Mouse (Mus musculus) cerebellum, adult 18-20 months (tissue): ENCODE measurements around the gene Ube2e1.

ENCODE experiments used
- DNase-seq, 2 experiments: peaks; one replicate each; pipeline ENCODE4 v3.0.0; 2021

Gene Ube2e1

GRCm38 (mm10) chr14:18331693-18332131 is at the start of gene Ube2e1:
TSS of gene Ube2e1 (minus strand) at chr14:18331859.
- peak; percentile 68 to 78 for DNase-seq

DNA sequence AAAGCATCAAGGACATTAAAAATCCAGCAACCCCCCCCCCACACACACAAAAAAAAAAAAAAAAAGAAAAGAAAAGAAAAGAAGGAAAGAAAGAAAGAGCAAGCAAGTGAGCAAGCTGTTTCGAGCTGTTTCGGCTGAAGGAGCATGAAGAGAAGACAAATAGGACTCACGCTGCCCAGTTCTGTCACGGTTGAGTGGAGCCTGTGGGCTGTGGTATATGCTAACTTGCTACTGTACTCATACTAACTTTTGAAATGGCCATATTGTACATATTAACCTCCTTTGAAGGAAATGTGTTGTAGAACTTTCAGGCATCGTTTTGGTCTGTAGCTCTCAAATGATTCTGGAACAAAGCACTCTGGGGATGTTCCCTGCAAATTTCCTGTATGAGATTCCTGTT is 48.2 kb upstream of the Ube2e1 start:
- no peak for DNase-seq

GRCm38 (mm10) chr14:18377944-18378575 is 46.4 kb upstream of the Ube2e1 start:
- no peak for DNase-seq

GRCm38 (mm10) chr14:18376206-18376605 is 44.5 kb upstream of the Ube2e1 start:
- peak; percentile 15 to 22 for DNase-seq

DNA sequence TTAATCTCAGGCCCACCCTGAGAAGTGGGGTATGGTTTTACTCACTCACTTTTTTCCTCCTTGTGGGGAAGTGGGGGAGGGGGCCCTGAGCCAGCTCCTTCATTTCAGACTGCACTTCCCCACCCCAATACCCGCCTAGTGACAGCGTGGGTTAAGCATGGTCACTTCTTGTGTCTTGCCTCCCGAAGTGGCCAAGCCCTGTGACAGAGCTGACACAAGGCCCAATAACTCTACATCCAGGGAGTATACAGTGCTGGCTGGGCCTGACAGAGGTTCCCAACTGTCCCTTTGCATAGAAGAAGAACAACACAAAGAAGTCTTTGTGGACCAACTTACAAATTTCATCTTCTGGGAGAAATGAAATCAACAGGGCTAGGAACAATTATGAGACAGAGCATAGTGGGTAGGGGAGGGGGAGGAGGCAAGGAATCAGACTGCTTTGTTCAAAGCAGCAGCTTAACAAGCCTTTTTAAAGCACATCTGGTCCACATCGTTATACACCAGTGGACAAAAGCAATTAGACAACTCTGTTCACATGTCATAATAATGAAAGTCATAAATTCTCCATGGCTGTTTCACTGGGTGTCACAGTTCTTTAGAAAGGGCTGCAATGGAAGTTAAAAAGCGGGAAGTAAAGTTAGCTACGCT is 42.2 kb upstream of the Ube2e1 start:
- no peak for DNase-seq

DNA sequence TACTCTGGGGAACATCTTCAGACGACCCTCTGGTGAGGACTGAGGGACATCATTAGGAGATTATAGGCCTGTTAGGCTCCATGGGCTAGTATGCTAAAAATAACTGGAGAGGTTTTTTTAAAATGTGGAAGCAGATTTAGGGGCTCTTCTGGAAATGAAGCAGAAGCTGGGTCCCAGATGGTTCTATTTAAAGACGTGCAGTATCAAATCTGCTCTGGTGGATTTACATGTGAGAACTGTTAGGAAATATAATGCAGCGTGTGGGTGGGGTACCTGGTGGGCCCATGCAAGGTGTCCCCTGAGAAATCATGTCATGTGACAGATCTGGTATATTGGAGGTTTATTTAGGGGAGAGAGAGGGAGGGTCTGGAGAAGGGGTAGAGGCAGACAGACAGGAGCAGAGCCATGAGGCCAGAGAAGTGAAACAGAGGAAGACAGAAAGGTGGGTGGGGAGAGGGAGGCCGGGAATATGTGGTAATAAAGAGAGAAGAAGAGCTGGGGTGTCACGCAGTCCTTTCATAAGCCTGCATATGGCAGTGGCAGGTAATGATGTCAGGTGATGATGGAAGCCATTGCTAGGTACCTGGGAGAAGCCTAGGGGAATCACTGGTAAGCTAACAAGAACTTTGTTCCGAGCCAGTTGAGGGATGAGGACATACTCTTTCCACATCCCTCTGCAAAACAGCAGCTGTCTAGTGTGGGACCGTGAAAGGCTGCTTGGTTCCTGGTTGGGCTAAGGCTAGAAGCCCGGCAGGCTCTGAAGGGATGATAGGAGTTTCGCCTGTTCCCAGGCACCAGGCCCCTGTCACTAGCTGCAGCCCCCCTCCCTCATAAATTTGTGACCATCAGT is 41.3 kb upstream of the Ube2e1 start:
- DNase-seq: no peak

- no peak for DNase-seq
Measured at GRCm38 (mm10) chr14:18369031-18369430, 37.4 kb upstream of the Ube2e1 start.

DNA sequence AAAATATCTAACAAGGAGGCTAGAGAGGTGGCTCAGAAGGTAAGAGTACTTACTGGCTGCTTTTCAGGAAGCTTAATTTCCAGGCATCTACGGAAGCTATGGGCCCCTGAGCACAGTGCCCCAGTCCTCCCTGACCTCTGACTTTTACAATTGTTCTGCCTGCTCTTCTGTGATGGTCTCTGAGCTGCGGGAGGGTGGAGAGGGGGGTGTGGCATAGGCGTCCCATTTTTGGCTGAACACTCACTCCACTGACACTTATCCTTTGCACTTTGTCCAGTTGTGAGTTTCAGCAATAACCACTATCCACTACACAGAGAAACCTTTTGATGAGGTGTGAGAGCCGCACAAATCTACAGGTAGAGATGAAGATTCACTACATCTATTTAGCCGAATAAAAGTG is 35.4 kb upstream of the Ube2e1 start:
- DNase-seq: no peak

DNA sequence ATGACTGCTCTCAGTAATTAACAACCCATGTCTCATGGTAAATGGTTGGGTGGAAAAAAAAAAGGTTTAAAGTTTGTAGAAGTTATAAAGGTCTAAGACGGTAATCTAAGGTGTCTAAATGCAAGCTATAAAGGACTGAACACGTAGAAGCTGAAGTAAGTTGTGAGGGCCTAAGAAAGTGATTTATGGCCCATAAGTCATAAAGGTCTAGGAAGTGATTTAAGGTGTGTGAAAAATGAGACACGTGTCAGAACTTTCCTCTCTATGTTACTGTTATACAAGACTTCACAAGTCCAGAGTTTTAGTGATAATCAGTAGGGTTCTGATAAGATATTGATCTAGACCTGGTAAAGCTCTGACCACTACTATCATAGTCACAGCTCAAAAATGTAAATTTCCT is 32.7 kb upstream of the Ube2e1 start:
- DNase-seq: no peak

- peak; percentile 80 to 89 for DNase-seq
Measured at GRCm38 (mm10) chr14:18356442-18356841, 24.8 kb upstream of the Ube2e1 start.

DNA sequence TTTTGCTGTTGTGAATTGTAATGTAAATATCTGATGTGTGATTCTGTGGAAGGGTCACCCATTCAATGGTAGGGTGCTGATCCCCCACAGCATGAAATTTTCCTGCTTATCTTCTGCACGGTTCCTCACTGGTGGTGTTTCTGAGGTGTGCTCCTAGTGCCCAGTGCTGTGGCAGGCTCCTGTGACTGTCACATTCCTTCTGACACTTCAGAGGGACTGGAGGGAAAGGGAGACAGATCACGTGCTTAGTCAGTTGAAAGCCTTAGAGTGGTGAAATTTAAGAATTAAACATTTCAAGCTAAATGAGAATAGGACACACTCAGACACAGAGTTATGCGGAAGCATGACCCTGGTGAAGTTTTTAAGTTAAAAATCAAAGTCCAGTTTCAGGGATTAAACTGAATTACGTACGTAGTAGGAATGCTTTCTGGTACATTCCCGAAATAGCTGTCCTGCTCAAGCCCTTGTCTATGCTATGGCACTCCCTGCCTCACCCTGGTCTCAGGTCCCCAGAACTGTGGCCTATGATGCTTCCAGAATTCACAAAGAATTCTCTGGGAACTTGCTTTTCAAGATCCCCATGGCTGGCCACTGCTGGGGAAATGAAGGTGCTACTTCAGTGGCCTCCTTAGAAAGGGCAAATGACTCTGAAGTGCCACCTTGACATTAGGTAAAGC is 24.0 kb upstream of the Ube2e1 start:
- DNase-seq: peak in 1 of 2 experiments; percentile 22

- DNase-seq: no peak
Measured at GRCm38 (mm10) chr14:18353525-18353924, 21.9 kb upstream of the Ube2e1 start.

- no peak for DNase-seq
Measured at GRCm38 (mm10) chr14:18352934-18353333, 21.3 kb upstream of the Ube2e1 start.

GRCm38 (mm10) chr14:18350680-18351079 is 19.0 kb upstream of the Ube2e1 start:
- no peak for DNase-seq

GRCm38 (mm10) chr14:18349871-18350270 is 18.2 kb upstream of the Ube2e1 start:
- DNase-seq: no peak

DNA sequence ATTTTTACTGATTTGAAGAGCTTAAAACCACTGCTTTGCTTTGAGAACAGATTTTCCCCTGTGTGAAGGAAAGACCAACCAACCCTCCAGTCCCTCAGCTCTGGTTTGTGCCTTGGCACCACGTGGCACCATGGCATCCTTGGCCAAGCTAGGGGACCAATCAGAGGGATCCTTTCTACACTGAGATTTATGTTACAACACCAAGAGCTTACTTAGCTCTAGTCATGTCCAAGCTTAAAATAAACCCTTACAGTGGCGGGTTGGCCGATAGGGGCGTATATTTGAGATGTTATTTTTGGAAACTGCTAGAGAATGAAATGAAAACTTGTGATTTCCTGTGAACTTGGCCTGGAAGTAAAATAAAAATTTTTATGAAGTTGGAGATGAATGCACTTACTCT is 11.9 kb upstream of the Ube2e1 start:
- DNase-seq: no peak

- no peak for DNase-seq
Measured at GRCm38 (mm10) chr14:18342749-18343148, 11.1 kb upstream of the Ube2e1 start.

DNA sequence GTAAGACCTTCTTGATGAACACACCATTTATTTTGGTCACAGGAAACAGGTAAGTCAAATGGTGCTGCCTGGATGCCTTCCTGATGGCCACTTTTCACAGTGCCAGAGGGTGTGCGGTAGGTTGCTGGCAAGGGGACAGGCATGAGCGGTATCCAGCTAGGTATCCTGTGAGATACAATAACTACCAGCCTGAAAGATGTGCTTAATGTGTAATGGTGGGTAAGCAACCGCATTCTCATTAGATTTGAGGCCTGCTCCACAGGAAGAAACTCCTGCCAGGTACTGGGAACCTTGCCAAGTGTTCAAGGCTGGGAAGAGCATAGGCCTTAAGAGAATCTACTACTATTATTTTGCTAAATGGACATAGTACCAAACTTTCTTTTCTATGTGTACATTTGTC is 9.4 kb upstream of the Ube2e1 start:
- peak; percentile 63 to 77 for DNase-seq

DNA sequence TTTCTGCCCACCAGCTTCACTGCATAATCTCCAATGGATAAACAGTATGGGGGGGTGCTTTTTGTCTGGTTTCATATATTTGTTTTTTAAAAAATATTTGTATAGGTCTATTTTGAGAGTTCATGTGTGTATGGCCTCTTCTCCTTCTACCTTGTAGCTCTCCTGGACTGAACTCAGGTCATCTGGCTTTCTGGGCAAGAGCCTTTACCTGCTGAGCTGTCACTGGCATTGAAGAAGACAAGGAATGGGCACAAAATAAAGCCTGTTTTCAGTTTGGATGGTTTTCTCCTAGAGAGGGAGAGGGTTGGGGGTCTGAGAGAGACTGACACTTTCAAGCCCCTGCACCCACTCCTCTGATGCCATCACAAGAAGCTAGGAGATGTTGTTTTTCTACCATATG is 4.4 kb upstream of the Ube2e1 start:
- peak in 1 of 2 experiments; percentile 22 for DNase-seq

DNA sequence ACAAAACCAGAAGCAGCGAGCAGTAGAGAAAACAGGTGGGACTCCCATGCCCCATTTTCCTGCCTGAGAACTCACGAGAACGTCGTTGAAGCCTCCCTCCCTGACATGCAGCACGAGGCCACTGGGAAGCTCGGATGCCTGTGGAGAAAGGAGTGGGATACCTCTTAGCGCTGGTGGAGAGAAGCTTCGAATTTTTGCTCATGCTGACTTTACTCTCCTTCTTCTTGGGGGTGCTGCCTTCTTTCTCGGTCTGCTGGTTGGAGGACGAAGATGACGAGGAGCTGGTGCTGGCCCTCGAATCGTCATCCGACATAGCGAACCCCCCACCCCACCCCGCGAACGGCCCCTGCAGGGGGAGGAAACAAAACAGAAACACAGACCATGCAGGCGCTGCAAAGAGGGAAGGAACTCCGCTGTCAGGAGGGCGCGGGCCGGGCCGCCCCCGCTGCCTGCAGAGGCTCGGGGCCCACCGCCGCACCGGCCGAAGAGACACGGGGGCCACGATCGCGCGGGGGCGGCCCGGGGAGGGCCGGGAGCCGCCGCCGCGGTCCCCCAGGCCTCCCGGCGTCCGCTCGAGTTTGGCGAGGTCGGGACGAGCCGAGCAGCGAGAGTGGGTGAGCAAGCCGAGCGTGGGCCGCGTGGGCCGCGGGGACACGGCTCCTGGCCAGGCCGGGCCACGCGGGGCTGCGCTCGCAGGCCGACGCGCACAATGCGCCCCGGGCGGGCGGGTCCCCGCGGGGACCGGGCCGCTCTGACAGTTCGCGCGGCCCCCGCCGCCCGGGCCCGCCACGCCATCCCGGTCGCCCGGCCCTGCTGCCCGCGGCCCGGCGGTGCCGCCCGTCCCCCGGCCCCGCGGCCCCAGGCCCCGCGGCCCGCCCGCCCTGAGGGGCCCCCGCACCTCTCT is 618 bp downstream of the Ube2e1 start:
- peak; percentile 29 to 60 for DNase-seq

DNA sequence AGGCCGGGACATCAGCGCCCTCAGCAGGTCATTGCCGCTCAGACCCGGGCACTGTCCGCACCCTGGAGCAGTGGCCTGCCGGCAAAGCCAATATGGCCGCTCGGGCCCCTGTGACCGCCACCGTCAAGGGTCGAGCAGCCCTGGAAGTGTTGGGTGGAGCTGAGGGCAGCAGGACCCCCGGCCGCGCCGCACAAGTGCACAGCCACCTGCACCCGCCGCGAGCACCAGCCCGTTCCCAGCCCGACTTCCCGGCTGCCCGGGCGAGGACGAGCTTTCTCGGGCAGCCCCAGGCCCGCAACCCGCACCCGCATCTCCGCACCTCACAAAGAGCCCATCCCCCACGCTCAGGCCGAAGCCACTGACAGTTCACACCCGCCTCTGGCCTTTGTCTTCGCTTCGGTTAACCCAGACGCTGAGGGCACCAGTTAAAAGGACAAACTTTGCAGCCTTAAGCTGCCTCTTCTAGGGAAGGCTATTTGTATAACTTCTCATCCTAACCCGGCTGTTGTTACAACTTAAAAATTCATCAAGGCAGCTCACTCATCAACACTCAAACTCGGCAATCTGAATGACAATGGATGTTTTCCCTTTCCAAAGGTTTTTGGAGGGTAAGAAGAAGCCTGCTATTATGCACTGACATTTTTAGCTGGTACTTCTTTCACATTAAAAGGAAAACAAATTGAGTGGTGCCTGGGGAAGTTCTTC is 4.5 kb downstream of the Ube2e1 start:
- peak; percentile 30 to 43 for DNase-seq
